Mouse (Mus musculus) natural killer cell, adult 2 months (primary cell): Measurements from ENCODE around the gene Xrcc3.

Source experiments
- DNase-seq, 2 experiments: peaks; one replicate each; pipeline ENCODE4 v3.0.0; 2022; ENCODE audit warnings: low spot score in 2 of 2

Xrcc3 gene

GRCm38 (mm10) chr12:111774156-111774555 is 39.5 kb downstream of the Xrcc3 start:
- DNase-seq = no peak

GRCm38 (mm10) chr12:111770651-111771050 is 43.0 kb downstream of the Xrcc3 start:
- no peak for DNase-seq

GRCm38 (mm10) chr12:111769816-111770577 is 43.7 kb downstream of the Xrcc3 start:
- DNase-seq = no peak

DNA sequence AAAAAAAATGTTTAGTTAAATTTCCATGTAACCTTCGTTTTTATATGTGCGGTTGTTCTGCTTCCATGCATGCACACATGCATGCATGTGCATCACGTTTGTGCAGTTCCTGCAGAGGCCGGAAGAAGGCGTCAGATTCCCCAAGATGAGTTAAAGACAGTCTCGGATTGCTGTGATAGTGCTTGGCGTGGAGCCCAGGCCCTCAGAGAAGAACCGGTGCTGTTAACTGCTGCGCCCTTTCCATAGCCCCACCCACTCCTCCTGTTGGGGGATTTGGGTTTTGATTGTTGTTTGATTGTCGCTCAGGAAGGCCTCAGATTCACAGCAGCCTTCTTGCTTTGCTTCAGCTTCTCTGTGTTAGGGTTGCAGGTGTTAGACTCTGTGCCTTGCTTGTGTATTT is 44.4 kb downstream of the Xrcc3 start:
- DNase-seq = no peak

GRCm38 (mm10) chr12:111768322-111768928 is 45.2 kb downstream of the Xrcc3 start:
- no peak for DNase-seq

DNA sequence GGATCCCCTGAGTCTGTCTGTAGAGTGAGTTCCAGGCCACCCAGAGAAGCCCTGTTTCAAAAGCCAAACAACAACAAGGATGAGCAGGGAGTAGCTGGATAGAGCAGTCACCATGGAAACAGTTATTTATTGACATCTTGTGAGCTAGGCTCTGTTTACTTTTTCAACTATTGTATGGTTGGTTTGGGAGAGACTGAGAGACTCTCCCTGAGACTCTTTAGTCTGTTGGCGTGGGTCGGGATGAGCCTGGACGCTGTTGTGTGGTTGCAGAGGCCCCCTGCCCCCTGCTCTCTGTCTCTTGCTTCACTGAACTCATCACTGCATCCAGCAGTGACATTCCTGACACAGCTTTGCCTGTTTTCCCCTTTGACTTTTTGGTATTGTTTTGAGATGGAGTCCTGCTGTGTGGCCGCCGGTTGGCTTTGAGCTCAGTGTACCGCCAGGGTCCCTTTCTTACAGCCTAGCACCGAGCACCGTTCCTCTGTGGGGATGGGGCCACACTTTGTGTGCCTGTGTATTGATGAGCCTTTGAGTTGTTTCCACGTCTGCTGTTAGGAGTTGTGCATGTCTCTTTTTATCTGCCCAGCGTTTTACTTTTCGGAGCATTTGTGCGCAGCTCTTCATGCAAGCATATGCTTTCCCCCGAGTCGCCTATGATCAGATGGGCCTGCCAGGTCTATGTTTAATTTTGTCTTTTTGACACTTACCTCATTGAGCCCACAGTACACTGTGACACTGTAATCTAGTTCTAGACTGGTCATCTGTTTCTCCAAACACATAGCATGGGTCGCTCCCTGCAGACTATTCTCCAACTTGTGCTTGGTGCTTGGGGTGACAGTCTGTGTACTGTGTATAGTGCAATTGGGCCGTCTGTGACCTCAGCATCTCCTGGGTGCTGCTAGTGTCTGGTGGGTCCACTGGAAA is 47.1 kb downstream of the Xrcc3 start:
- no peak for DNase-seq

DNA sequence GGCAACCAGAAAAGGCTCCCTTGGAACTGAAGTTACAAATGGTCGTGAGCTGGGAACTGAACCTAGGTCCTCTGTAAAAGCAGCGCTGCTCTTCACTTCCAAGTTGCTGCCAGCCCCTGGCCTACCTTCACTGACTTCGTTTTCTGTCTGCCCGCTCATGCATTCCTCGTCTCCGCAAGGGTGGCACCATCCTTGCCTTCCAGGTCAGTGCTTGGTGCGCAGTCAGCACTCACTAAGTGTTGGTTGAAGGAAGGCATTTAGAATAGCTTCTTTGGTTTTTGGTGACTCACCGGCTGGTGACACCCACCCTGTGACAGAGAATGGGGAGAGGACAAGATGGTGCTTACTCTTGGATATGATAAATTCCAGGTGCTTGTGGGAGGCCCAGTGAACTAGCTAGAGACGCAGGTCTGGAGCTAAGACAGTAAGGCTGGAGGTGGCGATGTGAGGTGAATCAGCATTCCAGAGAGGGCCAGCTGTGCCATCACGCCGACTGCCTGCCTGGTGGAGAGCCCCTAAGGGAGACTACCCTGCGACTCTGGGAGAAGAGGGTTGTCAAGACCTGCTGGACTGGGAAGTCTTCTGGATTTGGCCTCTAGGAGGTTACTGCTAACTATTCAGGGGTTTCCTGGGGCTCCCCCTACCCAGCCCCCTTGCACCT is 50.9 kb downstream of the Xrcc3 start:
- DNase-seq = no peak

- peak in 1 of 2 experiments; percentile 17 for DNase-seq
Observed at GRCm38 (mm10) chr12:111760306-111760908, 53.3 kb downstream of the Xrcc3 start.

- DNase-seq = peak in 1 of 2 experiments; percentile 12
Observed at GRCm38 (mm10) chr12:111759176-111760061, 54.3 kb downstream of the Xrcc3 start.

DNA sequence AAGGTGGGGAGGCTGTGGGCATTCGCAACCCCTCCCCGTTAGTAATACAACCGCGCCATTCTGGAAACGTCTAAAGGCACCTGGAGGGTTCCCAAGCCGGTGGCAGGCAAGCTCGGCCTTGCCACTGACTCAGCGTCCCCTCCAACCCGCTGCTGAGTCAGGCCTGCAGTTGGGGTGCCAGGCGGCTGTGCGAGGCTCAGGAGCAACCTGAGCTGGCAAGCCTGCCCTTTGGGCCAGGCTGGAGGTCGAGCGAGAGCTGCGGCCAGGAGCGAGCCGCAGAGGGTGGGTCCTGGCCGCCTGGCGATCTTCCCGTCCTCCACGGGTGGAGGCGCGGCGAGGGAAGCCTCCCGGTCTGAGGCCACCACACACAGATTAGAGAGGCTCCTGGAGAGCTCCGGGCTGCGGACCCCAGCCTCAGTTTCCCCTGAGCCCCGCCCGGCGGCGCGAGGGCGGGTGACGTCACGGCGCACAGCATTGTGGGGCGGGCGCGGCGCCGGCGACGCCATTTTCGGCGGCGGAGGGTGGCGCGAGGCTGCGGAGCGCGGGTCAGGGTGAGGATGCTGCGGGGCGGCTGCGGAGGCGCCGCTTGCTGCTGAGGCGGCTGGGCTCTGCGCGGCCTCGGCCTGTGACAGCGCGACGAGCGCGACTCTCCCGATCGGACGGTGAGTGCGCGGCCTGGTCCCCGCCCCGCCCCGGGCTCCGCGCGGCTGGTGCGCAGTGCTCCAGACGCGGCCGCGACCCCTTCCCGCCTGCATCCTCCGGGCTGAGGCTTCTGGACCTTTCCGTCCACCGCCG is 55.1 kb downstream of the Xrcc3 start, which contains the start of gene Klc1:
Klc1 (plus strand) TSS at position 469 of the 795 bp plus-strand sequence.
- DNase-seq = peak; percentile 53 to 63

DNA sequence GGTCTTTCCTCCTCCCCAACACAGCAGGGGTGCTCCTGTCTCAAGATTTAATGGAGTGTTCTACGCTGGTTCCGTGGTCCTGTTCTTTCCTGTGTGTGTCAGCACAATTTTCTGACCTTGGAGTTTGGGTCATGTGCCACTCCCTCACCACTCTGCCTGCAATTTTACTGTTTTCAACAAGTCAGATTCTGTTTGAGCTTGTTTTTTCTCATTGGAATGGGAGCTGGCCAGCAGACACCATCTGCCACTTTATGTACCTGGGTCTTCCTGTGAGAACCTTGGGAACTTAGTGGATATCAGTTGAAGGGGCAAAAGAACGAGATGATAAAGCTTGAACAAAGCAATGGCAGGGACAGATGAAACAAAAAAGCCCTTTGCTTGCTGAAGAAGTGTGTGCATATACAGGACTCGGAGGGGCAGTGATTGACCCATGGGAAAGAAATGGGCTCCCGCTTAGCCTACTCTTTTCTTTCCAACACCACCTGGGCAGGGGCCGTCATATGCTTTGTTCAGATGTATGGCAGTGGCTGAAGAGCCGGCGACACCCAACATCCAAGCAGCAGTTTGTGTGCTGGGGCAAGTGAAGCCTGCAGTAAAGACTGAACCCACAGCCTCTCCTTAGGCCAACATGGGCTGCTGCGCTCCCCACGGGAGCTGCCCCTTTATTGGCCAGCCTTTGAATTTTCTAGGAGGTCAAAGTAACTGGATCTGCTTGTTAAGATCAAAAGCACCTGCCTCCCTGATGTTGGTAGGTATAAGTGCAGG is 55.9 kb downstream of the Xrcc3 start:
- DNase-seq = no peak

DNA sequence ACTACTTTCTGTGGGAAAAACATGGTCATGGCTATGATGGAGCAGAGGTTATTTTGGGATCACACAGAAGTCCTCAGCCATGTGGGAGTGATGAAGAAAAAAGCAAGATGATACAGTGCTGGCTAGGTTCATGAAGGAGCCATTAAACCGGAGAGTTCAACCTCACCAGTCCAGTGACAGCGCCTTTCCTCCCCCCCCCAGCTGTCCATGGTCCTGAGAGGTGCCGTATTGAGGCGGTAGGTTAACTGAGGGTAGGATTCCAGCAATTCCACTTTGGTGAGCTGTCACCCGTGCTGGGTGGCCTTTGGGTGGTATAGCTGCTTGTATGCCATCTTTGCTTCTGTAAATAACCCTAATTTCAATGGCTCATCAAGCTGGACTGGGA is 57.0 kb downstream of the Xrcc3 start:
- DNase-seq = no peak

DNA sequence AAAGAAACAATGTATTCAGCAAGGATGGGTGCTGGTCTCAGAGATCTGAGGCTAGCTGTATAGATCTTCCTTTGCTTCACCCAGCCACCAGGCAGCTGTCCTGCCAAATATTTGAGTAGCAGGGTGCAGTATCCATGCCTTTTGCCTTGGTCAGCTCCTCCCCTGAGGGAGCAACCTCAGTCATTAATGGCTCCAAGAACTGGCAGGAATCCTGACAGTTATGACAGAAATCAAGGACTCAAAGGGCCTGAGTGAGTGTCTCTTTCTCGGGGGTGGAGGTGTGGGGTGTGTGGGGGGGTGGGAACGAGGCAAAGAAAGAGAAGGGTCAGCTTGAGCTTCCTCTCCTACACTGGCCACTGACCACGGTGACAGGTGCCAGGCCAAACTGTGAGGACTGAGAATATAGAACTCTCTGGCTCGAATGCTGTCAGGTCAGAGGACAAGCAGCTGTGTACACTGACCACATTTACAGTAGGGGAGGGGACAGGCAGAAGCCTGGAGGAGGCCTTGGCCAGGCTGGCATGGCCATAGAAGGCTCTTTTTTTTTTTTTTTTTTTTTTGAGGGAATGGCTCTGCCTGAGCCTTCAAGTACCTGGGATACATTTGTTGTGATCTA is 57.5 kb downstream of the Xrcc3 start:
- no peak for DNase-seq

GRCm38 (mm10) chr12:111755231-111755630 is 58.4 kb downstream of the Xrcc3 start:
- no peak for DNase-seq

DNA sequence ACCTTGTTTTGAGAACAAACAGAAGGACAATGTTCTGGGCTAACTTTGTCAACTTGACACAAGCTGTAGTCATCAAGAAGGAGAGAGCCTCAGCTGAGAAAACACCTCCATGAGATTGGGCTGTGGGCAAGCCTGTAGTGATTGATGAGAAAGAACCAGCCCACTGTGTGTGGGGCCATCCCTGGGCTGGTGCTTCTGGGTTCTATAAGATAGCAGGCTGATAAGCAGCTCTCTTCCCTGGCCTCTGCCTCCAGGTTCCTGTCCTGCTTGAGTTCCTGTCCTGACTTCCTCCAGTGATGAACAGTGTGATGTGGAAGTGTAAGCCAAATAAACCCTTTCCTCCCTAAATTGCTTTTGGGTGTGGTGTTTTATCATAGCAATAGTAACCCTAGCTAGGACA is 59.0 kb downstream of the Xrcc3 start:
- DNase-seq = no peak

DNA sequence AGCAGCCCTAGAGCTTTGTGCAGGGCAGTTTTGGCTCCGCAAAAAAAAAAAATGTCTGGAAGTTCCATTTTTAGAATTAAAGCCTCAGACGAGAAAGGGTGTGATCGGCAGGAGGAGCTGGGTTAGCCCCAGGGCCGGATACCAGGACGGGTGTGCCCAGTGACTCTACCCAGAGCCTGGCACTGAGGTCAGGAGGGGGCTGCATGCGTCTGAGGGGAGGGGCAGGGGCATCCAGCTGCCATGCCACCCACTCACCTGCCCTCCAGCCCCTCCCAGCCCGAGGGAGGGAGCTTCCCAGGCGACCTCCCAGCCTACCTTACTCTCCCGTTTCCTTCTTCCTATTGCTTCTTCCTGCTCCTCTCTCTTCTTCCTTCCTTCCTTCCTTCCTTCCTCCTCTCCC is 60.3 kb downstream of the Xrcc3 start:
- no peak for DNase-seq
